Mouse (Mus musculus) large intestine, adult 2 months (tissue): Measurements from ENCODE around the gene Man2a1. TPM values are rescaled to one million over a fixed set of nuclear protein-coding genes. Genes with fewer than 3 reads are reported as not detected.
"Not testable (repeated sequence)": the region's sequence is repeated elsewhere in the genome, so short reads cannot be mapped to it uniquely, and the experiment has no call there.

Experiments used
- DNase-seq: peaks from one replicate; pipeline ENCODE4 v3.0.0-alpha.2; 2012; ENCODE audit warnings: low read depth, low spot score
- WGBS: fragments of 180-500 bp; shearing (Covaris S2); methylation state at CpG from one replicate; pipeline ENCODE4 v1.1.7; 2018; 5-methylcytosine and 5-hydroxymethylcytosine counted together
- polyA plus RNA-seq: library from polyadenylated mRNA; depleted of rRNA; stranded (reverse); fragments of >200 nt; gene quantifications from 2 replicates; pipeline ENCODE4 v1.2.3, GENCODE M21; 2012

The Man2a1 gene
- polyA plus RNA-seq, 1 experiment: 11.7 TPM

GRCm38 (mm10) chr17:64746637-64747225 is 146.2 kb downstream of the Man2a1 start:
- DNase-seq: no peak
- WGBS: 91% methylated on average over 8 of the region's 8 CpGs

DNA sequence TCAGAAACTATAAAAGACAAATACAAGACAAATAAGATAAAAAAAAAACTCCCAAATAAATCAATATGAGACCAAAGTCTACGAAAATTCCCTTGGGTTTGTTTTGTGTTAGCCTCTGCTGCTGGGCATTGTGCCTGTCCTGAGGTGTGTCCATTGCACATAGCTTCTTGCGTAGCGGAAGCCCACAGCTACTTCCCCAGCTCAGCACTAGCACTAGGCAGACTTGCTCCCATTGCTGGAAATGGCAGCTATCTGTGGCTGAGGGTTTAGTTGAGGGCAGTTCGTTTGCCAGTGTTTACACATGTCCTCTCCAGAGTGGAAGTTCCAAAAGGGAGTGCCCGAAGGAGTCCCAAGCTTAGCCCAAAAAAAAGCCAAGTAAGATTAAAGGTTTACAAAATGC is 146.9 kb downstream of the Man2a1 start:
- no peak for DNase-seq
- WGBS: 49% methylated on average over 5 of the region's 5 CpGs

DNA sequence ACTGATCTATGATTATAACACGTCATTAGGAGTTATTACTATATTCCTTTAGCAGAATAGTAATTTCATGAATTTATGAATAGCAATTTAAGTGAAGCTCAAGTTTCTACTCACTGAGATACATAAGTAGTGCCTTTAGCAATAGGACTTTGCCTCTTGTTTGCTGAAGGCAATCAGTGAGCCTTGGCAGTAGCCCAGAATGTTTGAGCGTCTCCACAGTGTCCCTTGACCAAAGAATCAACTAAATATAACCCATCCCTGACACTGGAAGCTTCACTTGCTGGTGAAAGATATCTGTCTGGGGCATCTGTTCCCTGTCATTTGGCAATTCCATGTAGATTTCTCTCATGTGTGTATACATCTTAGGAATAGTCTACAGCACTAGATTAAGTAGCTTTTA is 147.6 kb downstream of the Man2a1 start:
- 40% methylated on average over 2 of the region's 2 CpGs for WGBS
- no peak for DNase-seq

DNA sequence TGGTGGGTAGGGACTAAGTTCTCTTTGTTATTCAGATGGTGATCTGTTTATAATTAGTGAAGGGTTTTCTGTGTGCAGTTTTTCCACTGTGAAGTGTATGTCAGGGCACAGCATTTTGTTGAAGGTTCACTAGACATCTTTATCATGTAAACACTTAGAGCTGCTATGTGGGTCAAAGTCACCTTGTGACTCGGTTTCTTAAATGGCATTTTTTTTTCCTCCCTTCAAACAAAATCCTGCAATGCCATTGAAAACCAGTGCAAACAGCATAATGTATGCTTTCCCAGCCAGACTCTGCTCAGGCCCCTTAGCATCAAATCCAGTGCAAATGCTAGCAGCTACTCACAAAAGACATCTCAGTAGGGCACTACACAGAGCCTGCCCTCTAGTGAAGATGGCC is 148.6 kb downstream of the Man2a1 start:
- WGBS: 88% methylated on average over 1 of the region's 1 CpGs

DNA sequence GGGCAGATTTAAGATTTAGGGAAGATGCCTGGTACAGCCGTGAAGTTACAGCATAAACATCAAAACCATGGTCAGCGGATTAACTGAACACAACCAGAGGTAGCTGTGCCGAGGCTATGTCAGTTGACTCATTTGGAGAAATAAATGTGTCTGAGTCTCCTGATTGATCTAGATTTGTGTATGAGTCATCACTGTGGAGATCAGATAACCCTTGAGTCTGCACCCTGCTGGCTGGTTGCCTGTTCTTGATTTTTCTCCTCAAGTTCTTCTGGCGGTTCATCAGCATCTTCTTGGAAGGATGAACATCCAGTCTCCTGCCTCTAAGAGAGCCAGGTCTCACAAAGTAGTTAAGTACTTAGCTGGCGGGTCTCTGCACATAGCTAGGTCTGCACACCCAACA is 150.7 kb downstream of the Man2a1 start:
- WGBS: 79% methylated on average over 5 of the region's 5 CpGs
- no peak for DNase-seq

More for the DNA sequence above, 148.6 kb downstream of the Man2a1 start:
- no peak for DNase-seq

DNA sequence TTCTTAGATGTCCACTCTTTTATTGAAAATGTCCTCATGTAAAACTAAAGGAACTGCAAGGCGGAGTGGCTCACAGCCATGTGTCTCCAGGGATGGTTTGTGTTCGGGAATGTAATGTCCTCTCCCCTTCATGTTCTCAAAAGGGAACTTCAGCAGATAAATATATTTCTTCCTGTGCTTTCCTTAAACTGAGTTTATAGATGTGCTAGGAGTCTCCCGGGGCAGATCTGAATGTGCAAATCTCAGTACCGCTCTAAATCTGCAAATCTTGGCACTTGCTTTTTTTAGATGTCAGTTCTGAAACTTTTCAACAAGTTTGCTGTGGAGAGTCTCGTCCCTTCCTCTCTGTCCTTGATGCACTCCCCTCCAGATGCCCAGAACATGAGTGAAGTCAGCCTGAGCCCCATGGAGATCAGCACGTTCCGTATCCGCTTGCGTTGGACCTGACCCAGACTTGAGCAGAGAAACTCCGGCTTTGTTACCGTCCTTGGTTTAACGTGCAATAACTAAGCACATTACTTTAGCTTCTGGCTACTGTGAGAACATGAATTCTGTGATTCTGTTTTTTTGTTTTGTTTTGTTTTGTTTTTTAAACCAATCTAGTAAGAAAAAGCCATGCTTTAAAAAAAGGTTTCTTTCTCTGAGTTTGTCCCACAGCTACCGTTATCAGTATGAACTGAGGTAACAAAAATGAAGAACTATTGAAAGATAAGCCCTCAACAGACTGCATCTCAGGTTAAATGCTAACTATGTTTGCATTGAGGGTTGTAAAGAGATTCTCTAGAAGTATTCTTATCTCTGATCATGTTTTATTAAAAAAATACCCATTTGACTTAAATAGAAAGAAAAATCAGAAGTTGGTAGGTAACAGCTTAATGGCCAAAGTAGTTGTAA is 151.8 kb downstream of the Man2a1 start:
- DNase-seq: no peak
- 84% methylated on average over 13 of the region's 13 CpGs for WGBS

DNA sequence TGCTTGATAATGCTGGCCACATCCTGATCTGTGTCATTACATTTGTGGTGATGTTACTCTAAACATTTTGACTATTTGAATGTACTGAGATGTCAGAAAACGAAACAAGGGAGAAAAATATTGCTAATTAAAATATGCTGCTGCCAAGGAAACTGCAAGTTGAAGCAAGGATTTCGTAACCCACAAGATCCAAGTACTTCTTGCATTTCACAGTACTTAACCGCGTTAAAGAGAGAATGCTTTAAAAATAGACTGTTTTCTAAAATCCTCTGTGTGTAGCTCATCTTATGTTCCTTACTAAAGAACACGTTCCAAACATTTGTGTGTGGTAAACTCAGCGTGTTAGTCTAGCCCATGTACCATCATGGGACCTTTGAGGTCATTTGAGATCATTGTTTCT is 153.0 kb downstream of the Man2a1 start:
- 79% methylated on average over 6 of the region's 6 CpGs for WGBS
- DNase-seq: no peak

DNA sequence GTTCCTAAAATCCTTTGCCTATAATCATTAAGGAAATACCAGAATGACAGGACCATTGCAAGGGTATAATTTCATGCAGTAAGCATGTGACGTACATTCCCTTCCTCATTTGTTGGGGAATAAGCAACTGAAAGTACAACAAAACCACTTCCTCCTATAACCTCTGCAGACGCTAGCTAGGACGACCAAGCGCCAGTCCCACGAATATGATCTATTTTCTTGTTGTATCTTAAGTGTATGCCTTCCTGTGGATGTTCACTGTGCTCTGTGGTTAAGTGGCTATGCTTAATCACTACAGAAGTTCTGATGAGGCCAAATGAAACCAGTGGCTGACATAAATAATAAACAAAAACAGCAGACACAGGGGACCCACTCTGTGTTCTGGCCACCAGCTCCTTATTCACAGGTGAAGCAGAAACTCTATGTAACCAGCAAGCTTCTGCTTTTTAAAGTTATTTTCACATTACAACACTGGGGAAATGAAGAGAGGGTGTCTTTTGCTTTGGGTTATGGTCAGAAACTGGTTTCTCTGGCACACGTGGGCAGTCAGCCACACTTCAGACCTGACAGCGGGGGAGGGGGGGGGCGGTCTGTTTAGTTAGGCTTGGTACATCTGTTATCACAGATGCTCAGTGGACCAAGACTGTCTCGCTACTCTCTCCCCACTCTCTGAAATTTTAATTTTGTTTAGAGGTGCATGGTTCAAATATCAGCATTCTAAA is 153.8 kb downstream of the Man2a1 start:
- no peak for DNase-seq
- WGBS: 66% methylated on average over 9 of the region's 9 CpGs

- no peak for DNase-seq
- WGBS: 66% methylated on average over 5 of the region's 5 CpGs
These were observed 154.7 kb downstream of the Man2a1 start for GRCm38 (mm10) chr17:64755191-64755590.

DNA sequence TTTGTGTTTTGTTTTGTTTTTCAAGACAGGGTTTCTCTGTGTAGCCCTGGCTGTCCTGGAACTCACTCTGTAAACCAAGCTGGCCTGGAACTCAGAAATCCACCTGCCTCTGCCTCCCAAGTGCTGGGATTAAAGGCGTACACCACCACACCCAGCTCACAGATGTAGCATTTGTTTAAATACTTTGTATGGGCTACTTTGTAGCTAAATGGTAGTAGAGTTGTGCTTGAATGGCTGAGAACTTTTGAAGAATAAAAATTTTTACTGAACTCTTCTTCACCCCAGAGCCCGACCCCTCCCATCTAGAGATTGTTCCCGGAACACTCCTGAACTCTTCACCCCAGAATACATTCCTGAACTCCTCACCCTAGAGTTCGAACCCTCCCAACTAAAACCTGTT is 162.1 kb downstream of the Man2a1 start:
- WGBS: 58% methylated on average over 4 of the region's 4 CpGs
- not testable (repeated sequence) for DNase-seq

GRCm38 (mm10) chr17:64763491-64763890 is 163.0 kb downstream of the Man2a1 start:
- WGBS: 95% methylated on average over 4 of the region's 4 CpGs

DNA sequence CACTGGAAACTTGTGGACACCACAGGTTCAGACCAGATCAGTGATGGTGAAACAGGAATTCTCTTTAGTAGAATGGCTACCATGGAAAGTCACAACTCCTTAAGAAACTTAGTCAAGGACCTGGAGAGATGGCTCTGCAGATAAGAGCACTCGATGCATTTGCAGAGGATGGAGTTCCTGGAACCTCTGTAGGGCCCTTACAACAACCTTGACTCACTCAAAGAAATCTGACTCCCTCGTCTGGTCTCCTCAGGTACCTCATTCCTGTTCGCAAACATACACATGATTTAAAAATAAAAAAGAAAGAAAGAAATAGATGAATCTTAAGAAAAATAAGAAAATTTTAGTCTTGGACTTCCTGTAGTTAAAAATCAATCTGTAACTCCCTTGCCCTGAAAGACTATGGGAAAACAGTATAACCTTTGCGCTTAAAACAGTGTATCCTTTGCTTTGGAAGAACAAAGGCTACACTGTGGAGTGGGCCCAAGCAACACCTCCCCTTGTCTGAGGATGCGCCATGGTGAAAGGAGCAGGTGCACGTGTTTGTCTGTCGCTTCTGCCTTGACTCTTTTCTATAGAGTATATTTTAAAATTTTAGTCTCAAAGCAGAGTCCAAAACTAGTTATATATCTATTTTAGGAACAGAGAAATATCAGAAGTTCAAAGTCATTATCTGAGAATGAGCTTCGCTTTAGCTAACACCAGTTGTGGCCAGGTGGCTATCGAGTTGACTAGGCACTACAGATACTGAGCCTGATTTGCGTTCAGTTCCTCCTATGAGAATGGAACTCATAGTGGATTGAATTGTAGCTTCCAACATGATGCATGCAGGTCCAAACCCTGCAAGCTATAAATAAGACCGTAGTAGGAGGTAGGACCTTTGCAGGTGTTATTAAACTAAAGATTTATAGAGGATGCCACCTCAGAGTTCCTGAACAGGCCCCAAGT is 163.9 kb downstream of the Man2a1 start:
- 82% methylated on average over 11 of the region's 11 CpGs for WGBS
- DNase-seq: no peak

More at GRCm38 (mm10) chr17:64763491-64763890, 163.0 kb downstream of the Man2a1 start:
- DNase-seq: no peak

GRCm38 (mm10) chr17:64765286-64765685 is 164.8 kb downstream of the Man2a1 start:
- 36% methylated on average over 9 of the region's 9 CpGs for WGBS
- no peak for DNase-seq

- WGBS: 66% methylated on average over 6 of the region's 6 CpGs
- DNase-seq: no peak
These were observed 166.0 kb downstream of the Man2a1 start for GRCm38 (mm10) chr17:64766507-64766906.

- DNase-seq: no peak
- 83% methylated on average over 1 of the region's 1 CpGs for WGBS
These were observed 169.7 kb downstream of the Man2a1 start for GRCm38 (mm10) chr17:64770277-64770676.

- DNase-seq: no peak
These were observed 172.1 kb downstream of the Man2a1 start for GRCm38 (mm10) chr17:64772611-64773010.

- DNase-seq: no peak
- 64% methylated on average over 5 of the region's 5 CpGs for WGBS
These were observed 173.7 kb downstream of the Man2a1 start for GRCm38 (mm10) chr17:64774218-64774617.

DNA sequence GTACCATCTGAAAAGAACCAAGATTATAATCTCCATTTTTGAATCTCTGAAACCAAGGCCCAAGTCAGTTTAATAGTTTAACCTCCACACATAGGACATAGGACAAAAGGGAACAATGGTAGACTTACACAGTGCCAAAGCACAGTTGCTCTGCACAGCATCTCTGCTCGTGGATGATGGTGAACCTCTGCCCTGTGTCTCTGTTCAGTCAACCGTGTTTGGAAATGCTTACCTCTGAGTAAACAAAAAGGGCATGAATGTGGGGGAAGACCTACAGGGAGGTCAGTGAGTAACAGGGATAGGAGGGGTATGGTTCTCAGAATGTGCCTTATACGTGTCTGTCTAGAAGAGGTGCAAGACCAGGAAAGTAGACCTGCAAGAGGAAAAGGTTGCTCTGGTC is 177.8 kb downstream of the Man2a1 start:
- 56% methylated on average over 3 of the region's 3 CpGs for WGBS
- no peak for DNase-seq

DNA sequence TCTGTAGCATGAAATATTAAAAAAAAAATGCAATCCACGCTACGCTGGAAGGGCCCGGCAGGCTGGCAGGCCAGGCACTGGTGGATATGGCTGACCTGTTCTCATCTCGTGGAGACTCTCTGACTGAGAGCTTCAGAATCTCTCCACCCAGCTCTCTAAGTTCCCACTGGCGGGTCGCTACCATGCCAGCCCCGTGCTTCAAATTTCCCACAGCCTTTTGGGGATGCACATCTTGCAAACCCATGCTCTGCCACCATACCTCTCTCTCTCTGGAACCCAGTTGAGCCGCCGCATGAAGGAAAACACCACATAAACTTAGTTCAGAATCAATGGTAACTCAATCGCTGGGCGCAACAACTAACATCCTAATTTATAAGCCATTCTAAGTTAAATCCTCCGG is 178.2 kb downstream of the Man2a1 start:
- no peak for DNase-seq
- WGBS: 94% methylated on average over 12 of the region's 12 CpGs
